Mouse (Mus musculus) embryonic fibroblast, embryonic 13.5 days (primary cell): ENCODE data around the gene Nr3c2.

Experiments
- CTCF ChIP-seq: IDR thresholded peaks from 2 replicates; pipeline ENCODE4 v1.5.1; 2011; ENCODE audit warnings: mild to moderate bottlenecking, control low read depth, low read length, moderate library complexity, borderline replicate concordance; ENCODE audit not compliant: insufficient read depth
- POLR2A ChIP-seq: IDR thresholded peaks from 2 replicates; pipeline ENCODE4 v1.6.1; 2011; ENCODE audit warnings: low read depth, mild to moderate bottlenecking, control low read depth, low read length, moderate library complexity

GRCm38 (mm10) chr8:77279977-77280376 lies 380.7 kb downstream of the Nr3c2 start:
- TF ChIP-seq POLR2A (no peak), CTCF (no peak)
